Mouse (Mus musculus) embryonic facial prominence, embryonic 15.5 days (tissue): ENCODE results near the gene Tcp11. TPM values are rescaled to one million over a fixed set of nuclear protein-coding genes. Genes with fewer than 3 reads are reported as not detected.
A peak's percentile ranks its signal among the peaks of the same experiment; 100 is the strongest.

Source experiments
- ATAC-seq: fragments of 200-750 bp; cut with Nextera tagmentation; 2 replicates; pipeline ENCODE4 v1.8.0; 2017; ENCODE audit warnings: low read depth, moderate TSS enrichment; ENCODE audit not compliant: insufficient number of reproducible peaks, low FRiP score, low TSS enrichment
- H3K27ac ChIP-seq: fragments of 300-500 bp; sonication (generic); replicated peaks from 2 replicates; pipeline ENCODE4 v1.5.1; 2015; ENCODE audit warnings: mild to moderate bottlenecking, inconsistent platforms
- H3K27me3 ChIP-seq: fragments of 300-500 bp; sonication (generic); 2 replicates; pipeline ENCODE4 v1.6.1; 2015; ENCODE audit warnings: inconsistent platforms
- H3K36me3 ChIP-seq: fragments of 300-500 bp; sonication (generic); 2 replicates; pipeline ENCODE4 v1.6.1; 2015; ENCODE audit warnings: mild to moderate bottlenecking, inconsistent platforms
- H3K4me1 ChIP-seq: fragments of 300-500 bp; sonication (generic); 2 replicates; pipeline ENCODE4 v1.6.1; 2015; ENCODE audit warnings: inconsistent platforms
- H3K4me2 ChIP-seq: fragments of 300-500 bp; sonication (generic); replicated peaks from 2 replicates; pipeline ENCODE4 v1.6.1; 2015; ENCODE audit warnings: mild to moderate bottlenecking, inconsistent platforms
- H3K4me3 ChIP-seq: fragments of 300-500 bp; sonication (generic); replicated peaks from 2 replicates; pipeline ENCODE4 v1.5.1; 2015; ENCODE audit warnings: mild to moderate bottlenecking, inconsistent platforms
- H3K9ac ChIP-seq: fragments of 300-500 bp; sonication (generic); 2 replicates; pipeline ENCODE4 v1.6.1; 2015; ENCODE audit warnings: inconsistent platforms
- H3K9me3 ChIP-seq: fragments of 300-500 bp; sonication (generic); replicated peaks from 2 replicates; pipeline ENCODE4 v1.6.1; 2016; ENCODE audit warnings: inconsistent platforms
- WGBS: fragments of 180-500 bp; shearing (Covaris S2); methylation state at CpG from one replicate; pipeline ENCODE4 v1.1.7; 2015; 5-methylcytosine and 5-hydroxymethylcytosine counted together
- polyA plus RNA-seq: library from polyadenylated mRNA; unstranded; fragments of >200 nt; fragmentation: Nextera tagmentation; extraction: Ambion mirVana; gene quantifications from 2 replicates; pipeline ENCODE4 v1.2.1, GENCODE M21; 2015

The Tcp11 gene
- polyA plus RNA-seq = 4.7 and 9.0 TPM in 2 replicates

DNA sequence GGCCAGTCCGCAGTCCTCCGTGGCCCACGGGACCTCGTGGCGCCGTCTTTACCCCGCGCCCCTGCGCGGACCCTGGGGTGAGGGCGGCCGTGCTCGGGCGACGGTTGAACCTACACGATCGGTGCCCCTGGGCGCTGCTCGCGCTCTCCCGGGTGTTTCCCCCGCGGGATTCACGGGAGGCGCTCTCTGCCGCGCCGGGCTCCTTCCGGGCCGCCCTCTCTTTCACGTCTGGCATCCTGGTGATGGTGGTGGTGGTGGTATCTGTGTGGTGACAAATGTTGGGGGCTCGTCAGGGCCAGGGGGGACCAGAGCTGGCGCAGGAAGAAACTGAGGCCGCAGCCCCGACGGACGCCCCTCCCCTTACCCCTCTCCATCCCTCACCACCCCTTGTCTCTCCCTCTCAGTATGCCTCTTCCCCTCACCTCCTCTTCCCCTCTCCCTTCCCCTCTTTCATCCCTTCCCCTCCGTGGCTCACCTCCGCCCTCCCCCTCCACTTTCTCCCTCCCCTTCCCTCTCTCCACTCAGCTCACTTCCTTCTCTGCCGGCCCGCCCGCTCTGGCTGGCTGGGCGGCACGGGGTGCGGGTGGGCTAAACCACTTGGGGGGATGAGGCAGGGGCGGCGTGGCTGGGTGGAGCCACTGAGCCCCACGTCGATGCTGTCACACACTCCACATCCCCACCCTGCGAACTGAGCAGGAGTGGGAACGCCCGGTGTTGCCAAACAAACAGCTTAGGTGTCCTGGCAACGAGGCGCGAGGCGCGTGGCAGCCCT is at the start of gene Tcp11:
Gene Tcp11, minus strand, starts transcription at position 595 of the 772 bp plus-strand sequence.
- Histone ChIP-seq H3K9me3 (no peaks in the 10 kb centered on the region), H3K4me1 (peaks cover 21% of the 10 kb centered on the region), H3K4me2 (peak within 1 kb of the TSS; percentile 96), H3K27ac (no peak within 1 kb of the TSS), H3K9ac (peak within 1 kb of the TSS; percentile 35), H3K4me3 (peak within 1 kb of the TSS; percentile 52), H3K36me3 (no peaks in the 10 kb centered on the region), H3K27me3 (no peaks in the 10 kb centered on the region)
- ATAC-seq = peak; percentile 84
- WGBS = 1% methylated on average over 56 of the region's 57 CpGs

DNA sequence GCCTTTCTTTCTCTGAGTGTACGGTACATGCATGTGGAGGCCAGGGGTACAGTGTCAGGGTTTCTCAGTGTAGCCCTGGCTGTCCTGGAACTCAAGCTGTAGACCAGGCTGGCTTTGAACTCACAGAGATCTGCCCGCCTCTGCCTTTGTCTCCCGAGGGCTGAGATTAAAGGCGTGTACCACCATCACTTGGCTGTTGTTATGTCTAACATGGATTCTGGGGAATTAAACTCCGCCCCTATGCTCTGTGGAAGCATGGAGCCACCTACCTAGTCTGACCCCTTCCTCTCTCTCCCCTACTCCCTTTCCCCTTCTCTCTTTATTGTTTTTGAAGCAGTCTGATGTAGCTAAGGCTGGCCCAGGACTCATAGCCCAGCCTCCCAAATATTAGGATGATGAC is 49.4 kb upstream of the Tcp11 start:
- Histone ChIP-seq H3K9me3 (no peaks in the 10 kb centered on the region), H3K27me3 (no peaks in the 10 kb centered on the region), H3K4me1 (peaks cover 4% of the 10 kb centered on the region; the same call in 1 of the 2 replicates), H3K9ac (no peak overlapping the region), H3K4me3 (no peak overlapping the region), H3K27ac (no peak overlapping the region), H3K4me2 (no peak overlapping the region), H3K36me3 (no peaks in the 10 kb centered on the region)
- ATAC-seq = no peak
- 86% methylated on average over 5 of the region's 5 CpGs for WGBS

DNA sequence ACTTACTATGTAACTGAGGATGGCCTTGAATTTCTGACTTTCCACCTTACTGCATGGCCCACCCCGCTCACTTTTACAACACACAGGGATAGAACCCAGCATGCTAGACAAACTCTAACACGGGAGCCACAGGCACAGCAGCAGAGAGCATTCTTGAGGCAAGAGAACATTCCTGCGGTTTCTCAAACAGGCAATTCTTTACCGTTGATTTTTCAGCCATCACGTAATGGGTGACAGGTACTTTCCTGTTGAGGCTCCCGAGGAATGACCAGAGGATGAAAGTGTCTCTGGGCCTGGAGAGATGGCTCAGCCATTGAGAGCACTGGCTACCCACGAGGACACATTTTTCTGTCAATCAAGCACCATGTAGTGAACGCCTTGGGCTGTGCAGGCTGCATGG is 43.9 kb upstream of the Tcp11 start:
- Histone ChIP-seq H3K27ac (peak overlapping the region; percentile 60), H3K36me3 (no peaks in the 10 kb centered on the region), H3K4me2 (no peak overlapping the region), H3K4me1 (peaks cover 19% of the 10 kb centered on the region), H3K9ac (no peak overlapping the region), H3K27me3 (no peaks in the 10 kb centered on the region), H3K9me3 (no peaks in the 10 kb centered on the region), H3K4me3 (no peak overlapping the region)
- no peak for ATAC-seq
- WGBS = 39% methylated on average over 8 of the region's 8 CpGs

DNA sequence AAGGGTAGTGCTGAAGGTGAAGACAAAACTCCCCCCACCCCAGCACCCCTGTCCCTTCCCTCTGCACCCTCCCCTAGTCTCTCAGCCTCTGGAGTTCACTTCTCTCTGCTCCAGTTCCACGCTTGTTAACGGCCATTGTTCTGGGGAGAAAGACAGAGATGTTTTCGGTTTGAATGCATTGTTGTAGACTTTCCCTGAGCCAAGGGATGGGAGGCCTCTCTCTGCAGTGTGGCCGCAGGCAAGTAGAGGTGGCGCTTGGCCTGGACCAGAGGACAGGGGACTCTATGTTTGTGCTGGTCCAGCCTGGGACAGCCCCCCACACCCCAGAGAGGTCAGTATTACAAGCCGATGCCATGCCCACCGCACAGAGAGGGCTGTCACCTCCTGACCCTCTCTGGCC is 43.2 kb upstream of the Tcp11 start:
- WGBS = 32% methylated on average over 7 of the region's 7 CpGs
- peak; percentile 31; the same call in 1 of the 2 replicates for ATAC-seq
- H3K9me3 ChIP-seq = no peaks in the 10 kb centered on the region
- H3K4me3 ChIP-seq = no peak overlapping the region
- peak overlapping the region; percentile 3; the same call in 1 of the 2 replicates for H3K4me2 ChIP-seq
- peak overlapping the region; percentile 60 for H3K27ac ChIP-seq
- H3K27me3 ChIP-seq = no peaks in the 10 kb centered on the region
- H3K9ac ChIP-seq = no peak overlapping the region
- no peaks in the 10 kb centered on the region for H3K36me3 ChIP-seq
- peaks cover 19% of the 10 kb centered on the region for H3K4me1 ChIP-seq

DNA sequence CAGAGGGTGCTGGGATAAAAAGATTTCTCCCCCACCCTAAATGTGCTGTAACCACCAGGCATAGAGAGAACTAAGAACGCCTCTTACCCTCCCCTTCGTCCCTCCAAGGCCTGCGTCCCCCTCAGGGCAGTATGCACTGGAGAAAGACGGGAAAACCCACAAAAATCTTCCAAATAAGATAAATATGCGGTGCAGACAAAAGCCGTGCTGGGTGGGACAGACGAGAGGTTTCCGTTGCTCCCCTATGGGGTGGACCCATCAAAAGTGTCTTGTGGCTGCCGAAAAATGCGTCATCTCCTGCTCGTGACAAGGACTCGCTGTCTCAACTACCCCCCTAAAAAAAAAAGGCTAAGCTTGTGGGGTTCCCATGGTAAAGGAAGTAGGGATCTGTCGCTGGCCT is 42.5 kb upstream of the Tcp11 start:
- no peaks in the 10 kb centered on the region for H3K9me3 ChIP-seq
- ATAC-seq = peak; percentile 51; the same call in 1 of the 2 replicates
- H3K27ac ChIP-seq = peak overlapping the region; percentile 60
- 0 out of 2 replicates have a peak overlapping the region, but pooled peaks have one; percentile 3 for H3K4me2 ChIP-seq
- WGBS = 16% methylated on average over 13 of the region's 13 CpGs
- no peaks in the 10 kb centered on the region for H3K36me3 ChIP-seq
- H3K27me3 ChIP-seq = no peaks in the 10 kb centered on the region
- peaks cover 19% of the 10 kb centered on the region for H3K4me1 ChIP-seq
- H3K9ac ChIP-seq = no peak overlapping the region
- no peak overlapping the region for H3K4me3 ChIP-seq

DNA sequence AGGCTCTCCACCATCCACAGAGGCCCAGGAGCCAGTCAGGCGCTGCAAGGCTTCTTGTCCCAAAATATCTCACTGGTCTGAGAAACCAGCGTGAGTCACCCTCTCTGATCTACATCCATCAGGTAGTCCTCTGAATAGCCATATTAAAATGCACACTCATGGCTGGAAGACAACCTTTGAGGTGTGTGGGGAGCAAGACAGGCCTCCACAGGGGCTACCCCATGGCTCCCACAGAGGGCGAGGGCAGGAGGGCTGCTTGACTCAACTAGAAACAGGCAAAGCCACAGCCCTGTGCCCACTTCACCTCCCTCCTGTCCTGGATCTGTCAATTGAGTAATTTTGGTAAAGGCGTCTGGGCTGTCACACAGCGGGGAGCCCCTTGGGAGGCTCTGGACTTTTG is 40.0 kb upstream of the Tcp11 start:
- 79% methylated on average over 5 of the region's 5 CpGs for WGBS
- no peak for ATAC-seq
- peaks cover 19% of the 10 kb centered on the region for H3K4me1 ChIP-seq
- no peak overlapping the region for H3K4me3 ChIP-seq
- H3K9me3 ChIP-seq = no peaks in the 10 kb centered on the region
- H3K9ac ChIP-seq = no peak overlapping the region
- H3K27ac ChIP-seq = no peak overlapping the region
- H3K27me3 ChIP-seq = no peaks in the 10 kb centered on the region
- no peaks in the 10 kb centered on the region for H3K36me3 ChIP-seq
- H3K4me2 ChIP-seq = no peak overlapping the region

DNA sequence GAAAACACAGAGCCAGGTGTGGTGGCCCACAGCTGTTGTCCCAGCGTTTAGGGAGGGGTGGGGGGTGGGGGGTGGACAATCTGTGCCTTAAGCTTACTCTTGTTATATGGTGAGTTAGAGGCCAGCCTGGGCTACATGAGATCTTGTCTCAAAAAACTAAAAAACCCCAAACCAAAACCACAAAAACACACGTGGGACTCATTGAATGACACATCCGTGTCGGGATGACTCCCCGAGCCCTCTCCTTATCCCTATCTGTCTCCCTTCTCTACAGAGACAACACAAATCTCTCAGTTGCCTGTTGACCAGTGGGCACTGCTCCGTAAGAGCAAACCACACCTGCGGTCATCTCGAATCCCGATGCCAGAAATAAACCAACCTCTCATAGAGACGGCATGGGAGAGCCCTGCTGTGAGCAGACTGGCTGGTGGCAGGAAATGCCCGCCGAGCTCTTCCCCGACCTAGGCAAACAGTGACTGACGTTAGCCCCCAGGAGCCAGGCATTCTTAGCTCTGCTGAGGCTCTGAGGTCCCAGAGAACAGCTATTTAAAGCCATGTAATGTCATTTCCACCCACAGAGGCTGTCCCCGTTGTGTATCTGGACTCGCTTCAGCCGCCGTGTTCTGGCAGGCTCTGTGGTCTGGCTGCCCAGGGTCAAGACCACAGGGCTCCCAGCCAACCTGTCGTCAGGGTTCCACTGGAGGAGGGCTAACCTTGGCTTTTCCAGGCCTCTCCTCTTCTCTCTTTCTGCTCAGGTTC is 37.2 kb upstream of the Tcp11 start:
- Histone ChIP-seq H3K9ac (no peak overlapping the region), H3K4me2 (no peak overlapping the region), H3K36me3 (no peaks in the 10 kb centered on the region), H3K27me3 (no peaks in the 10 kb centered on the region), H3K4me1 (peaks cover 13% of the 10 kb centered on the region; the same call in 1 of the 2 replicates), H3K9me3 (no peaks in the 10 kb centered on the region), H3K4me3 (no peak overlapping the region), H3K27ac (no peak overlapping the region)
- no peak; the same call in 1 of the 2 replicates for ATAC-seq
- 47% methylated on average over 19 of the region's 19 CpGs for WGBS

DNA sequence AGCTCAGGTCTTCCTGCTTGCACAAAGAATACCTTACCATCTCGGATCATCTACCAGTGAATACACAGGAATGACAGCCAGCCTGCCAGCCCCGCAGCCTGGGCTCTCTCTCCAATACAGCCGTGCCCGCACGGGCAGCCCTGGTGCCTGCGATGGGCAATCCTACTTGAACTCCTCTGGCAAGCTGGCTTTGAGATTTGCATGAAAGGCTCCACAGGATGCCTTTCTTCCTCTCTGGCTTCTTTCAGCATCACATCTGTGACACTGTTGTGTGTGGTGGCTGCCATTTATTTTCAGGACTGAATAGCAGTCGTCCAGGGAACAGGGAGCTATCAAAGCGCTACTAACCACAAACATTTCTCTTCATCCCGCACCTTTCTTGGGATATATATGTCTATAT is 35.9 kb upstream of the Tcp11 start:
- Histone ChIP-seq H3K4me2 (no peak overlapping the region), H3K27ac (no peak overlapping the region), H3K27me3 (no peaks in the 10 kb centered on the region), H3K36me3 (no peaks in the 10 kb centered on the region), H3K9ac (no peak overlapping the region), H3K9me3 (no peaks in the 10 kb centered on the region), H3K4me3 (no peak overlapping the region), H3K4me1 (peaks cover 13% of the 10 kb centered on the region; the same call in 1 of the 2 replicates)
- 82% methylated on average over 9 of the region's 9 CpGs for WGBS
- no peak for ATAC-seq

DNA sequence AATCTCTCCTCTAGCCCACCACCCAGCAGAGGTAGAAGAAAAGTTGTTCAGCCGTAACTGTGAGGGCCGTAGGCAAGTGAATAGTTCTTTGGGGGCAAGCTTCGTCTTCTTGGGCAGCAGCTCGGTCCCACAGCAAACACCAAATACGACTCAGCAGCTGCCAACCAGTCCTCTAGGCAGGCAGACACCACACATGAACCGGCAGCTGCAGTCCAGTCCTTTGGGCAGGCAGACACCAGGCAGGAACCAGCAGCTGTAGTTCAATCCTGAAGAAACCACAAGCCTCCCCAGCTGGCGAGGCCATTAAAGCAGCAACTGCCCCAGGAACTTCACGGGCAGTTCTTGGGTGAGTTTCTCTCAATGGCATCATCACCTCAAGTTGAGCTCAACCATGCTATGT is 31.8 kb upstream of the Tcp11 start:
- Histone ChIP-seq H3K27me3 (no peaks in the 10 kb centered on the region), H3K9me3 (no peaks in the 10 kb centered on the region), H3K9ac (no peak overlapping the region), H3K36me3 (no peaks in the 10 kb centered on the region), H3K4me2 (no peak overlapping the region), H3K27ac (no peak overlapping the region), H3K4me1 (peaks cover 13% of the 10 kb centered on the region; the same call in 1 of the 2 replicates), H3K4me3 (no peak overlapping the region)
- 87% methylated on average over 8 of the region's 8 CpGs for WGBS
- ATAC-seq = no peak

DNA sequence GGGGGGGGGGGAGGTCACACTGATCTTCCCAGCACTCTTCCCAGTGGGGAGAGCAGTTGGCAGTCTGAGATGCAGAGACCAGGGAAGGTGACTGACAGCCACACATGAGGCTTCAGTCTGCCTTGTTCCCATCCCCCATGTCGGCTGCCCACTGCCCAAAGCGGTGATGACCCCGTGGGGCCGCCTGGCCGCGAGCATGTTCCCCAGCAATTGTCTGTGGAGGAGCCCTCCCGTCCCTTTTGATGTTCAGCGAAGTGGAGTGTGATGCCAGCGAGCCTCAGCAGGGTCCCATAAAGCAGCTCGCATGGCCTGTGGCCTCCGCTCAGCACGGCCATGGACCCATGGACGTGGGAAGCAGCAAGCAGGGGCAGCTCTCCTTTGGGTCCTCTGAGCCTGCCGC is 26.8 kb upstream of the Tcp11 start:
- Histone ChIP-seq H3K9me3 (no peaks in the 10 kb centered on the region), H3K4me1 (no peaks in the 10 kb centered on the region), H3K27ac (no peak overlapping the region), H3K4me2 (no peak overlapping the region), H3K36me3 (no peaks in the 10 kb centered on the region), H3K4me3 (no peak overlapping the region), H3K9ac (no peak overlapping the region), H3K27me3 (no peaks in the 10 kb centered on the region)
- WGBS = 21% methylated on average over 14 of the region's 14 CpGs
- no peak for ATAC-seq

DNA sequence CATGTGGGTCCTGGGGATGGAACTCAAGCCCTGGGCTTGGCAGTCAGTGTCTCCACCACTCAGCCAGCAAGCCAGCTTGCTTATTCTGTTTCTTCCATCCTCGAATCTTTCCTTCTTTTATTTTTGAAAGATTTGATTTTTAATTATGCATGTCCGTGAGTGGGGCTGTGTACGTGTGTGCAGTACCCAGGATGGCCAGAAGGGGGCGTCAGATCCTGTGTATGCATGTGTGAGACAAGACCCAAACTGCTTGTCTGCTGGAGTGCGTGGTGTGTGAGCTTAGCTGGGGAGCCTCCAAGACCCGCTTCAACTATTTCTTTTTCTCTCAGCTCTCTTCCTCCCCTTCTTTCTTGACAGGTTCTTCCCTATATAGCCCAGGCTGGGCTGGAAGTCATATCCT is 25.9 kb upstream of the Tcp11 start:
- peaks cover 8% of the 10 kb centered on the region for H3K4me1 ChIP-seq
- H3K4me2 ChIP-seq = no peak overlapping the region
- 76% methylated on average over 6 of the region's 6 CpGs for WGBS
- H3K27me3 ChIP-seq = no peaks in the 10 kb centered on the region
- no peak overlapping the region for H3K4me3 ChIP-seq
- no peak for ATAC-seq
- H3K27ac ChIP-seq = no peak overlapping the region
- H3K36me3 ChIP-seq = no peaks in the 10 kb centered on the region
- no peaks in the 10 kb centered on the region for H3K9me3 ChIP-seq
- no peak overlapping the region for H3K9ac ChIP-seq
